Comparison of ENCODE assay signal across 7 mouse cellular contexts in the genomic region with DNA sequence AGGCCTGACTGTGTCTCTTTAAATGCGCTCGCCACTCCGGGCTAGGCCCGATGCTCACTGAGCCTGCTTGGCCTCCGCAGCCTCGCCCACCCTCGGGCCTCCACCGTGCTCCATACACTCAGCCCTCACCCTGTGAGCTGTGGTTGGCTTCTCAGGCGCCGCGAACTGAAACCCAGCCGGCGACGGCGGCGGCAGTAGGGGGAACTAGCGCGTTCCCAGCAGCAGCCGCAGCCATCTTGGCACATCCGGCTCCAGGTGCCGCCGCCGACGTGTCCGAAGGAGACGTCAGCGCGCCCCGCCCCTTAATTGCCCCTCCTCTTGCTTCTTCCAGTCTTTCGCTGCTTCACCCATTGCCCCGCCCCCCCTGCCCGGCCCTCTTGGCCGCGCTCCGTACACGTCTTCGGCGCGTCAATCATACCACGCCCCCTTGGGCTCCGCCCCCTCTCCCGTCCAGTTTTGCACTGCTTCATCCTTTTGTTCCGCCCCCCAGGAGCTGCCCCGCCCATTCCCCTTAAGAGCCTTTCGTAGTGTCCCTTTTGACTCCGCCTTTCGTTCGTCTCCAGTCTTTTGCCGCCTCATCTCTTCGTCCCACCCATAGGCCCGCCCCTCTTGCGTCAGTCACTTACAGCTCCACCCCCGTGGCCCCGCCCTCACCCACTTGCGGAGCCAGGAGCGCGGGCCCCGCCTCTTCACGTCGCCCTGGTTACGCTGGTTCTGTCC. TPM values are rescaled to one million over a fixed set of nuclear protein-coding genes. Genes with fewer than 3 reads are reported as not detected.
DNase-seq lines count a peak whose midpoint lies in the region; ATAC-seq lines count a peak whose summit lies in the region.

Gene Sec16a (minus strand): TSS at position 271 of the 720 bp plus-strand sequence.

- H3K4me3 ChIP-seq in embryonic facial prominence, embryonic 12.5 days, result peak within 1 kb of the TSS; percentile 95
- peak within 1 kb of the TSS; percentile 76 for H3K4me3 ChIP-seq in limb, embryonic 11.5 days (ENCODE audit: low read depth, low read length)
- H3K4me3 ChIP-seq in midbrain, embryonic 14.5 days (replicated peaks; ENCODE audit: low read depth, low read length), result peak within 1 kb of the TSS; percentile 88

- H3K27ac ChIP-seq in embryonic facial prominence, embryonic 12.5 days, result peak within 1 kb of the TSS; percentile 81
- H3K27ac ChIP-seq in limb, embryonic 11.5 days (replicated peaks; ENCODE audit: low read depth, low read length), result peak within 1 kb of the TSS; percentile 63
- peak within 1 kb of the TSS; percentile 87 for H3K27ac ChIP-seq in midbrain, embryonic 14.5 days (replicated peaks; ENCODE audit: low read depth, low read length)

- H3K27me3 ChIP-seq in embryonic facial prominence, embryonic 12.5 days, result no peaks in the 10 kb centered on the region
- H3K27me3 ChIP-seq in limb, embryonic 11.5 days (ENCODE audit: control insufficient read depth, insufficient read depth, low read length), result no peaks in the 10 kb centered on the region
- H3K27me3 ChIP-seq in midbrain, embryonic 14.5 days (ENCODE audit: control insufficient read depth, insufficient read depth, low read length), result no peaks in the 10 kb centered on the region

- H3K9ac ChIP-seq in embryonic facial prominence, embryonic 12.5 days, result peak within 1 kb of the TSS; percentile 92
- peak within 1 kb of the TSS; percentile 91 for H3K9ac ChIP-seq in limb, embryonic 11.5 days (ENCODE audit: low read length)
- H3K9ac ChIP-seq in midbrain, embryonic 14.5 days (replicated peaks; ENCODE audit: low read length), result peak within 1 kb of the TSS; percentile 84

- WGBS in embryonic facial prominence, embryonic 12.5 days, result under 1% methylated on average over 61 of the region's 61 CpGs
- WGBS in limb, embryonic 11.5 days, result under 1% methylated on average over 61 of the region's 61 CpGs
- under 1% methylated on average over 61 of the region's 61 CpGs for WGBS in midbrain, embryonic 14.5 days

- H3K36me3 ChIP-seq in embryonic facial prominence, embryonic 12.5 days, result peaks cover 19% of the 10 kb centered on the region
- peaks cover 12% of the 10 kb centered on the region for H3K36me3 ChIP-seq in limb, embryonic 11.5 days (ENCODE audit: control insufficient read depth, insufficient read depth, low read length)
- H3K36me3 ChIP-seq in midbrain, embryonic 14.5 days (ENCODE audit: control insufficient read depth, insufficient read depth, low read length), result peaks cover 18% of the 10 kb centered on the region

- peaks cover 25% of the 10 kb centered on the region for H3K4me1 ChIP-seq in embryonic facial prominence, embryonic 12.5 days
- H3K4me1 ChIP-seq in limb, embryonic 11.5 days (ENCODE audit: control insufficient read depth, insufficient read depth, low read length), result peaks cover 12% of the 10 kb centered on the region
- peaks cover 22% of the 10 kb centered on the region for H3K4me1 ChIP-seq in midbrain, embryonic 14.5 days (ENCODE audit: control insufficient read depth, insufficient read depth, low read length)

- peak; percentile 87 for ATAC-seq in embryonic facial prominence, embryonic 12.5 days (ENCODE audit: insufficient number of reproducible peaks, insufficient read depth, low FRiP score, low TSS enrichment)
- peak; percentile 92 for ATAC-seq in limb, embryonic 11.5 days (ENCODE audit: insufficient number of reproducible peaks, low FRiP score, low TSS enrichment, low read depth)
- ATAC-seq in midbrain, embryonic 14.5 days (ENCODE audit: low FRiP score, low TSS enrichment), result peak; percentile 95

- peak within 1 kb of the TSS; percentile 79 for H3K4me2 ChIP-seq in embryonic facial prominence, embryonic 12.5 days (replicated peaks)
- H3K4me2 ChIP-seq in limb, embryonic 11.5 days (ENCODE audit: low read depth, severe bottlenecking), result peak within 1 kb of the TSS; percentile 95
- H3K4me2 ChIP-seq in midbrain, embryonic 14.5 days (ENCODE audit: low read length), result peak within 1 kb of the TSS; percentile 86

- no peaks in the 10 kb centered on the region for H3K9me3 ChIP-seq in embryonic facial prominence, embryonic 12.5 days
- H3K9me3 ChIP-seq in limb, embryonic 11.5 days (ENCODE audit: control insufficient read depth, low read length), result no peaks in the 10 kb centered on the region
- H3K9me3 ChIP-seq in midbrain, embryonic 14.5 days (ENCODE audit: control insufficient read depth, low read length), result no peaks in the 10 kb centered on the region

- DNase-seq in adrenal gland, postnatal 25 days, result peak; percentile 100
- DNase-seq in heart, adult 11 months, result peak; percentile 100
- peak; percentile 100 for DNase-seq in kidney, adult 18-20 months
- peak; percentile 100 for DNase-seq in limb, embryonic 11.5 days (ENCODE audit: low spot score)
- DNase-seq in midbrain, embryonic 14.5 days, result peak; percentile 100
- DNase-seq in spleen, adult 18-20 months, result peak; percentile 100

RNA-seq across cellular contexts. Expression of gene Sec16a, which starts in this region (rescaled TPM):
- 62.7 and 63.4 TPM in 2 replicates for total RNA-seq in adrenal gland, postnatal 25 days (2021)
- 26.2 and 28.3 TPM in 2 replicates for polyA plus RNA-seq in embryonic facial prominence, embryonic 12.5 days (2016; fragmentation: Nextera tagmentation; extraction: Ambion mirVana)
- 36.3 and 40.9 TPM in 2 replicates for polyA plus RNA-seq in limb, embryonic 11.5 days (2014; fragmentation: Nextera tagmentation; extraction: Ambion mirVana)
- polyA plus RNA-seq in midbrain, embryonic 14.5 days (2014; fragmentation: Nextera tagmentation; extraction: Ambion mirVana), result 24.3 and 32.4 TPM in 2 replicates

Comparison
In these comparisons a context has a peak if more than half of its experiments do, and no peak if none do; other contexts are left out.
1. Peak in every context shown above with its lines: DNase-seq, ATAC-seq, H3K4me3 ChIP-seq and H3K27ac ChIP-seq.